Mouse (Mus musculus): ENCODE results near the gene Commd2. TPM values are rescaled to one million over a fixed set of nuclear protein-coding genes. Genes with fewer than 3 reads are reported as not detected.

Commd2 gene
- polyA plus RNA-seq, 1 experiment from 2014 or later, result 84.7 TPM

DNA sequence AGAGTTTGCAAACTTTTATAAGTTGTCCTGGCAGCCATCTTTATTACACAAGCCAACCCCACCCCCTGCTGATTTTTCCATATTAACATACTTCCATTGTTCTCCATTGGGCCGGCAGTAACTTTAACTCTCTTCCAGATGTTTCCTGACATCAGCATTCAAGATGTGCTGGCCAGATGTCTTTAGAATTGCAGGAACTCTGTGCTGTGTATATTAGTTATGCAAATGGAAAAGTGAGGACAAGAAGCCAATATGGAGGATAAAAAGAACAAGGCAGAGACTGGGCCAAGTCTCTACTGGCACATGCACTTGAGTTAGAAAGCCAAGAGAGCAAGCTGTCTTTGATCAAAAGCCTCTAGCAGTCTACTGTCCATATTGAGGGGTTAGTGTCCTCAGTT lies 46.9 kb downstream of the Commd2 start:
- ATAC-seq (ENCODE audit: low read depth) (peak; percentile 79; the same call in 1 of the 2 replicates), DNase-seq (ENCODE audit: low spot score) (peak; percentile 90)
- H3K27ac ChIP-seq (replicated peaks; ENCODE audit: low read depth, low read length), result peak overlapping the region; percentile 46
- H3K4me3 ChIP-seq (ENCODE audit: low read depth, low read length), result no peak overlapping the region
- H3K4me2 ChIP-seq (ENCODE audit: low read depth, low read length), result no peak overlapping the region
- H3K36me3 ChIP-seq (ENCODE audit: control insufficient read depth, insufficient read depth, low read length), result no peaks in the 10 kb centered on the region
- no peaks in the 10 kb centered on the region for H3K4me1 ChIP-seq (ENCODE audit: control insufficient read depth, insufficient read depth, low read length)
- 26% methylated on average over 1 of the region's 1 CpGs for WGBS
- H3K27me3 ChIP-seq (replicated peaks; ENCODE audit: control insufficient read depth, insufficient read depth, low read length), result no peaks in the 10 kb centered on the region
- H3K9me3 ChIP-seq (ENCODE audit: control insufficient read depth, low read length), result no peaks in the 10 kb centered on the region
- no peak overlapping the region for H3K9ac ChIP-seq (ENCODE audit: low read depth, low read length)

DNA sequence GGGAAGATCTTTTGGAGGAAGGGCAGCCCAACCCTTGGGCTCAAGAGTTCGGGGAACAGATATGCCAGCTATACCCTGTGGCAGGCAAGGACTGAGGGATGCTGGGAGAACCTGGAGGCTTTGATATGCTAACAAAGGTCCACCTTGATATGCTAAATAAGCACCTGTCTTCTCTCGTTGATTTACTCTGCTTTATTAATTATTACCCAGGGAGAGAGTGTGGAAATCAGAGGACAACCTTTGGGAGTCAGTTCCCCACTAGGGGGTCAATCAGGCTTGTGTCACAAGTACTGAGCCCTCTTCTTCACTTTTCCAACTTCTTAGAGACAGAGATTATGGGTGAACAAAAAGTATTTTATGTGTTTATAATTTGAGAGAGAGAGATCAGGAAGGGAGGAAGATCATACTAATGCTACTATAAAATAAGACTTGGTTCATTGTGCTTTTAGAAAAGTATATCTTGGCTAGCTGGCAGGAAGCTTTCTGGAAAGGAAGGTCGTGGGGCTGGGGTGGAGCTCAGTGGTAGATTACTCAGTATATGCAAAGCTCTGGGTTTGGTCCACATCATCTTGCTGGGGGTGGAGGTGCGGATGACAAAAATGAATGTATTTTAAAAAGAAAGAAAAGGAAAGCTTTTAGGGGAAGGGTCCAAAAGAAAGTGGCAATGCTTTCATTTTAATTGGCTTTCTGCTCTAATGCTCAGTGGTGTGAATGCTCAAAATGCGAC lies 47.5 kb downstream of the Commd2 start:
- Histone ChIP-seq H3K27me3 (replicated peaks; ENCODE audit: control insufficient read depth, insufficient read depth, low read length) (no peaks in the 10 kb centered on the region), H3K4me3 (ENCODE audit: low read depth, low read length) (no peak overlapping the region), H3K4me2 (ENCODE audit: low read depth, low read length) (no peak overlapping the region), H3K4me1 (ENCODE audit: control insufficient read depth, insufficient read depth, low read length) (no peaks in the 10 kb centered on the region), H3K9me3 (ENCODE audit: control insufficient read depth, low read length) (no peaks in the 10 kb centered on the region), H3K27ac (replicated peaks; ENCODE audit: low read depth, low read length) (peak overlapping the region; percentile 39), H3K9ac (ENCODE audit: low read depth, low read length) (no peak overlapping the region), H3K36me3 (ENCODE audit: control insufficient read depth, insufficient read depth, low read length) (no peaks in the 10 kb centered on the region)
- peak; percentile 19 for DNase-seq (ENCODE audit: low spot score)
- ATAC-seq (ENCODE audit: low read depth), result no peak; the same call in 1 of the 2 replicates
- 58% methylated on average over 5 of the region's 5 CpGs for WGBS

GRCm38 (mm10) chr3:57602610-57603009 lies 48.9 kb downstream of the Commd2 start:
- H3K9ac ChIP-seq (ENCODE audit: low read depth, low read length), result no peak overlapping the region
- no peaks in the 10 kb centered on the region for H3K4me1 ChIP-seq (ENCODE audit: control insufficient read depth, insufficient read depth, low read length)
- no peak overlapping the region for H3K4me2 ChIP-seq (ENCODE audit: low read depth, low read length)
- WGBS, result 70% methylated on average over 4 of the region's 4 CpGs
- DNase-seq (ENCODE audit: low spot score) (no peak), ATAC-seq (ENCODE audit: low read depth) (no peak)
- no peak overlapping the region for H3K4me3 ChIP-seq (ENCODE audit: low read depth, low read length)
- H3K36me3 ChIP-seq (ENCODE audit: control insufficient read depth, insufficient read depth, low read length), result no peaks in the 10 kb centered on the region
- no peak overlapping the region for H3K27ac ChIP-seq (replicated peaks; ENCODE audit: low read depth, low read length)
- no peaks in the 10 kb centered on the region for H3K9me3 ChIP-seq (ENCODE audit: control insufficient read depth, low read length)
- H3K27me3 ChIP-seq (replicated peaks; ENCODE audit: control insufficient read depth, insufficient read depth, low read length), result no peaks in the 10 kb centered on the region

DNA sequence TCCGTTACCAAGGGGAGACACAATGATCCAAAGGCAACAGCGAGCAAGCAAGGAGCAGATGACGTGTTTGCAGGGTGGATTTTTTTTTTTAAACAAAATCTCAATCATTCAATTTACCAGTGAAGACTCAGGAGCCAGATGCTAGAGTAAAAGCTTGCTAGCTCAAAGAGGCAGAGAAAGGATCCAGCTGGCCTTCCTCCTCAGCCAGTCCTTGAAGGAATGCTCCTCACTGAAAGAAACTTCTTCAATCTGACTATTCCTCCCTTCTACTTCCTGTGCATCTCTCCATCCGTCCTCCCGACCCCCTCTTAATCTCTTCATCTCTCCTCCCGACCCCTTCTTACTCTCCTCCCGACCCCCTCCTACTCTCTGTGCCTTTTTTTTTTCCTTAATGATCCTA lies 54.9 kb downstream of the Commd2 start:
- ATAC-seq (ENCODE audit: low read depth), result no peak
- WGBS, result 62% methylated on average over 7 of the region's 7 CpGs
- H3K27ac ChIP-seq (replicated peaks; ENCODE audit: low read depth, low read length), result no peak overlapping the region
- H3K36me3 ChIP-seq (ENCODE audit: control insufficient read depth, insufficient read depth, low read length), result no peaks in the 10 kb centered on the region
- DNase-seq (ENCODE audit: low spot score), result no peak
- H3K27me3 ChIP-seq (replicated peaks; ENCODE audit: control insufficient read depth, insufficient read depth, low read length), result no peaks in the 10 kb centered on the region
- no peaks in the 10 kb centered on the region for H3K4me1 ChIP-seq (ENCODE audit: control insufficient read depth, insufficient read depth, low read length)
- H3K9ac ChIP-seq (ENCODE audit: low read depth, low read length), result no peak overlapping the region
- H3K9me3 ChIP-seq (ENCODE audit: control insufficient read depth, low read length), result no peaks in the 10 kb centered on the region
- no peak overlapping the region for H3K4me3 ChIP-seq (ENCODE audit: low read depth, low read length)
- H3K4me2 ChIP-seq (ENCODE audit: low read depth, low read length), result no peak overlapping the region

GRCm38 (mm10) chr3:57595506-57595905 lies 56.0 kb downstream of the Commd2 start:
- H3K4me3 ChIP-seq (ENCODE audit: low read depth, low read length), result no peak overlapping the region
- H3K4me2 ChIP-seq (ENCODE audit: low read depth, low read length), result no peak overlapping the region
- H3K9me3 ChIP-seq (ENCODE audit: control insufficient read depth, low read length), result no peaks in the 10 kb centered on the region
- no peak for DNase-seq (ENCODE audit: low spot score)
- H3K36me3 ChIP-seq (ENCODE audit: control insufficient read depth, insufficient read depth, low read length), result no peaks in the 10 kb centered on the region
- no peaks in the 10 kb centered on the region for H3K27me3 ChIP-seq (replicated peaks; ENCODE audit: control insufficient read depth, insufficient read depth, low read length)
- H3K4me1 ChIP-seq (ENCODE audit: control insufficient read depth, insufficient read depth, low read length), result no peaks in the 10 kb centered on the region
- H3K27ac ChIP-seq (replicated peaks; ENCODE audit: low read depth, low read length), result no peak overlapping the region
- H3K9ac ChIP-seq (ENCODE audit: low read depth, low read length), result no peak overlapping the region
- no peak for ATAC-seq (ENCODE audit: low read depth)

Small RNA genes within 50 kb of the gene (microRNA-seq; reads per million reads assigned to microRNA genes)
- gene Mir6377 (ENCODE audit: borderline number of aligned reads), result not detected

Other genes with a start within 250 kb of the Commd2 start
- gene Tm4sf4, start 226.4 kb downstream of the Commd2 start, polyA plus RNA-seq (2014; fragmentation: Nextera tagmentation; extraction: Ambion mirVana), result 0.31 TPM in 1 of 2 replicates, not detected in the other
- 30.2 and 30.9 TPM in 2 replicates for gene Wwtr1, start 75.8 kb downstream of the Commd2 start, polyA plus RNA-seq (2014; fragmentation: Nextera tagmentation; extraction: Ambion mirVana)
- gene Ankub1, start 41.1 kb upstream of the Commd2 start, polyA plus RNA-seq (2014; fragmentation: Nextera tagmentation; extraction: Ambion mirVana), result 0.14 TPM in 1 of 2 replicates, not detected in the other
- 90.5 and 95.1 TPM in 2 replicates for gene Rnf13, start 84.3 kb upstream of the Commd2 start, polyA plus RNA-seq (2014; fragmentation: Nextera tagmentation; extraction: Ambion mirVana)
- gene Pfn2, start 196.4 kb upstream of the Commd2 start, polyA plus RNA-seq (2014; fragmentation: Nextera tagmentation; extraction: Ambion mirVana), result 150 and 165 TPM in 2 replicates

Data from embryonic facial prominence, embryonic 14.5 days (tissue).